Mouse (Mus musculus) kidney, postnatal 0 days (tissue): ENCODE results near the gene Nsmf. TPM values are rescaled to one million over a fixed set of nuclear protein-coding genes. Genes with fewer than 3 reads are reported as not detected.

ENCODE experiments used
- ATAC-seq: fragments of 200-750 bp; cut with Nextera tagmentation; replicated peaks from 2 replicates; pipeline ENCODE4 v1.8.0; 2017; ENCODE audit warnings: low read depth, moderate number of reproducible peaks, moderate TSS enrichment, moderate library complexity; ENCODE audit not compliant: low FRiP score
- DNase-seq: peaks from one replicate; pipeline ENCODE4 v3.0.0-alpha.2; 2016; ENCODE audit warnings: low spot score
- H3K27ac ChIP-seq: fragments of 300-500 bp; sonication (generic); 2 replicates; pipeline ENCODE4 v1.5.1; 2014; ENCODE audit warnings: mild to moderate bottlenecking
- H3K27me3 ChIP-seq: fragments of 300-500 bp; sonication (generic); 2 replicates; pipeline ENCODE4 v1.6.1; 2014; ENCODE audit warnings: low read length, mixed read lengths; ENCODE audit not compliant: insufficient read depth
- H3K36me3 ChIP-seq: fragments of 300-500 bp; sonication (generic); 2 replicates; pipeline ENCODE4 v1.6.1; 2014; ENCODE audit warnings: low read length, mixed read lengths; ENCODE audit not compliant: insufficient read depth
- H3K4me1 ChIP-seq: fragments of 300-500 bp; sonication (generic); replicated peaks from 2 replicates; pipeline ENCODE4 v1.6.1; 2014; ENCODE audit warnings: antibody characterized with exemption, low read length, mixed read lengths; ENCODE audit not compliant: insufficient read depth
- H3K4me2 ChIP-seq: fragments of 300-500 bp; sonication (generic); 2 replicates; pipeline ENCODE4 v1.6.1; 2014; ENCODE audit warnings: mild to moderate bottlenecking, low read length, moderate library complexity, mixed read lengths
- H3K4me3 ChIP-seq: fragments of 300-500 bp; sonication (generic); replicated peaks from 2 replicates; pipeline ENCODE4 v1.5.1; 2014; ENCODE audit warnings: low read depth, low read length
- H3K9ac ChIP-seq: fragments of 300-500 bp; sonication (generic); 2 replicates; pipeline ENCODE4 v1.6.1; 2014; ENCODE audit warnings: low read depth, low read length
- H3K9me3 ChIP-seq: fragments of 300-500 bp; sonication (generic); replicated peaks from 2 replicates; pipeline ENCODE4 v1.6.1; 2016; ENCODE audit warnings: low read length, inconsistent platforms, mixed read lengths
- CTCF ChIP-seq: IDR thresholded peaks from 2 replicates; pipeline ENCODE4 v1.5.1; 2016; ENCODE audit warnings: antibody characterized with exemption, low read depth, mild to moderate bottlenecking, moderate library complexity
- WGBS: fragments of 180-500 bp; shearing (Covaris S2); extraction: QIAGEN DNeasy Blood & Tissue Kit; methylation state at CpG from one replicate; pipeline ENCODE4 v1.1.7; 2014; 5-methylcytosine and 5-hydroxymethylcytosine counted together
- polyA plus RNA-seq: library from polyadenylated mRNA; unstranded; fragments of >200 nt; fragmentation: Nextera tagmentation; extraction: Ambion mirVana; gene quantifications from 2 replicates; pipeline ENCODE4 v1.2.1, GENCODE M21; 2015

Gene Nsmf
- polyA plus RNA-seq, 1 experiment from 2014 or later: 74.6 TPM

DNA sequence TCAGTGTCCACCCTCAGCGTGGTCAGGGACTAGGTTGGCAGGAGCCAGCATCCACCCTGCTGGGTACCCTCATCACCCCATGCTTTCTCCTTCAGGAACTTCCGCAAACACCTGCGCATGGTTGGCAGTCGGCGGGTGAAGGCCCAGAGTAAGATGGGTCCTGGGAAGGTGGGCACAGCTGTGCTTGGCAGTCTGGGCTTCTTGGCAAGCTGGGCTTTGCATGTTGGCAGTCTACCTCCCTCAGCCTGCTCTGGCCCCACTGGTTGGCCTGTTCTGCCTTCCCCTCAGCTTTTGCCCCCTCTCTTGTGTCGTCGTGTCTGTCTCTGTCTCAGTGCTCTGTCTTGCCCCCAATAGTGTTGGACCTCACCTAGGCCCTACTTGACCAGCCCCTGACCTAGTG lies 4.8 kb downstream of the Nsmf start:
- no peak overlapping the region for H3K9ac ChIP-seq
- H3K27ac ChIP-seq: no peak overlapping the region
- no peaks in the 10 kb centered on the region for H3K27me3 ChIP-seq
- no peak overlapping the region for H3K4me3 ChIP-seq
- WGBS: 97% methylated on average over 7 of the region's 7 CpGs
- no peaks in the 10 kb centered on the region for H3K9me3 ChIP-seq
- ATAC-seq: no peak
- 0 out of 2 replicates have a peak, but pooled peaks cover 16% of the 10 kb centered on the region for H3K36me3 ChIP-seq
- peaks cover 11% of the 10 kb centered on the region for H3K4me1 ChIP-seq
- H3K4me2 ChIP-seq: no peak overlapping the region
- DNase-seq: no peak
- TF ChIP-seq CTCF: no peak

DNA sequence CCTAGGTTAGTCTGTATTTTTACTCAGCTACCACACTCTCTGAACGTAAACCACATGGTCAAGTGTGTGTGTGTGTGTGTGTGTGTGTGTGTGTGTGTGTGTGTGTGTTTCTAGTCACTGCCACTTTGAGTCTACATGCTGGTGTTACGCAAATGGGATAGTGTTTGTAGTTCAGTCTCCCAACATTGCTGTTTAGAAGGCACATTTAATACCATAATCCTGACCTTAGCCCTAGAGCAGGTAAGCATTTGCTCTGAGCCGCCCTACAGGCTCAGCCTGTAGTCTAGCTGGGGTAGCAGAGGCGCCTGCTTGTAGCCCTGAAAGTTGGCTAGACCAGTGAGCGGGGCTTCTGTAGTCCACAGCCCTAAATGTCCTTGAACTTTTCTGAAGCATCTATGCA lies 9.4 kb downstream of the Nsmf start:
- 88% methylated on average over 5 of the region's 5 CpGs for WGBS
- no peak overlapping the region for H3K27ac ChIP-seq
- no peaks in the 10 kb centered on the region for H3K27me3 ChIP-seq
- H3K4me2 ChIP-seq: no peak overlapping the region
- TF ChIP-seq CTCF: no peak
- ATAC-seq (no peak), DNase-seq (no peak)
- H3K4me3 ChIP-seq: no peak overlapping the region
- no peaks in the 10 kb centered on the region for H3K9me3 ChIP-seq
- H3K36me3 ChIP-seq: 0 out of 2 replicates have a peak, but pooled peaks cover 14% of the 10 kb centered on the region
- no peaks in the 10 kb centered on the region for H3K4me1 ChIP-seq
- no peak overlapping the region for H3K9ac ChIP-seq

DNA sequence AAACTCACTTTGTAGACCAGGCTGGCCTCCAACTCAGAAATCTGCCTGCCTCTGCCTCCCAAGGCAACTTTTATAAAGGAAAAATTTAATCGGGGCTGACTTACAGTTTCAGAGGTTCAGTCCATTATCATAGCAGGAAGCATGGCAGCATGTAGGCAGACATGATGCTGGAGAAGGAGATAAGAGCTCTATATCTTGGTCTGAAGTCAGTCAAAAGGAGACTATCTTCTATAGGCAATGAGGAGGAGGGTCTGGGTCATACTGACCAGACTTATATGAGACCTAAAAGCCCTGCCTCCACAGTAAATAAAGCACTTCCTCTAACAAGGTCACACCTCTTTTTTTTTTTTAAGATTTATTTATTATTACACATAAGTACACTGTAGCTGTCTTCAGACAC lies 10.1 kb downstream of the Nsmf start:
- 91% methylated on average over 1 of the region's 1 CpGs for WGBS
- 0 out of 2 replicates have a peak, but pooled peaks cover 14% of the 10 kb centered on the region for H3K36me3 ChIP-seq
- H3K9ac ChIP-seq: no peak overlapping the region
- no peak overlapping the region for H3K4me2 ChIP-seq
- no peak for TF ChIP-seq CTCF
- H3K9me3 ChIP-seq: no peaks in the 10 kb centered on the region
- H3K4me3 ChIP-seq: no peak overlapping the region
- no peak for ATAC-seq
- H3K27ac ChIP-seq: no peak overlapping the region
- no peak for DNase-seq
- no peaks in the 10 kb centered on the region for H3K27me3 ChIP-seq
- H3K4me1 ChIP-seq: no peaks in the 10 kb centered on the region

DNA sequence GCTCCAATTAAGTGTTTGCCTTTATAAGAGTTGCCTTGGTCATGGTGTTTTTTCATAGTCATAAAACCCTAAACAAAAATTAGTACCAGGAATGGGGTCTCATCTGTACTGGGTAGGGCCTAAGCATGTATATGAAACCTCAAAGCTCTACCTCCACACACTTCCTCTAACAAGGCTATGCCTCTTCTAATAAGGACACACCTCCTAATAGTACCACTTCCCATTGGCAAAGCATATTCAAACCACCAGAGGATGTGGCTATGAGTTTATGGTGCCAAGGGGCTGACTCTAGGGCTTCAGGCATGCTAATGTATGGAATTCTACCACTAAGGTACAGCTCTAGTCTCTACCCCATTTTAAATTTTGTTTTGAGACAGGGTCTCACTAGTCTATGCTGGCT lies 11.4 kb downstream of the Nsmf start:
- Histone ChIP-seq H3K4me1 (no peaks in the 10 kb centered on the region), H3K9me3 (no peaks in the 10 kb centered on the region), H3K9ac (no peak overlapping the region), H3K27ac (no peak overlapping the region), H3K27me3 (no peaks in the 10 kb centered on the region), H3K36me3 (0 out of 2 replicates have a peak, but pooled peaks cover 12% of the 10 kb centered on the region), H3K4me2 (no peak overlapping the region), H3K4me3 (no peak overlapping the region)
- no peak for TF ChIP-seq CTCF
- ATAC-seq (no peak), DNase-seq (no peak)

DNA sequence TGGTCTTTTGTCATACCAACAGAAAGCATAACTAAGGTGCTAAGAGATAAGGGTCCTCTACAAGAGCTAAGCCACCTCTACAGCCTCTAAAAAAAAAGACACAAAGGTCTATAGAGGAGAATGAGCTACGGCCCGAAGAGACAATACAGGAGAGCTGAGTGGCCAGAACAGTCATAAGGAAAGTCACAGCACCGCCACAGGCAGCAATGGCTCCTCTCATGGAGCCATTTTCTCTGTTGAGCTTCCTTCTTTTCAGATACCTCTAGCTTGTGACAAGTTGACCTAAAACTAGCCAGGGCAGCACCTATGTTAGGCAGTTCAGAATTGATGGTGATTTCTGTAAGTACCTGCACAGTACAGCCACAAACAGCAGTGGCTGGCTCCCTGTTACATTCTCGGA lies 12.4 kb downstream of the Nsmf start:
- no peak for TF ChIP-seq CTCF
- Histone ChIP-seq H3K4me1 (no peaks in the 10 kb centered on the region), H3K4me2 (no peak overlapping the region), H3K27ac (no peak overlapping the region), H3K9ac (no peak overlapping the region), H3K27me3 (no peaks in the 10 kb centered on the region), H3K9me3 (no peaks in the 10 kb centered on the region), H3K4me3 (no peak overlapping the region), H3K36me3 (0 out of 2 replicates have a peak, but pooled peaks cover 2% of the 10 kb centered on the region)
- ATAC-seq (no peak), DNase-seq (no peak)
- WGBS: 82% methylated on average over 4 of the region's 4 CpGs

DNA sequence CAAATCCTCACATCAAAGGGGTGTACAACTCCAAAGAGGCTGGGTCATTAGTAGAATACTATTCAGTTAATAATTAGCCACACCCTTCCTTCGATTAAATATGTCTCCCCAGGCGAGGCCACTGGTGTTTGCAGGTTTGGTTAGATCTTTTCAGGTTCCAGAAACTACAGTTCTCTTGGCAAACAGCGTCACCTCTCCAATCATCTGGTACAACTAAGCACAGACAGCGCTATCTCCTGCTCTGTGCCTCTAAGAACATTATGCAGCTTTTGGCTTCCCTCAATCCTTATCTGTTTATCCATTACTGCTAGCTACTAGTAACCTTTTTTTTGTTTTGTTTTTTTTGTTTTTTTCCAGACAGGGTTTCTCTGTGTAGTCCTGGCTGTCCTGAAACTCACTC lies 15.4 kb downstream of the Nsmf start:
- DNase-seq (no peak), ATAC-seq (no peak)
- Histone ChIP-seq H3K4me1 (no peaks in the 10 kb centered on the region), H3K27me3 (no peaks in the 10 kb centered on the region), H3K4me2 (no peak overlapping the region), H3K36me3 (no peaks in the 10 kb centered on the region), H3K27ac (no peak overlapping the region), H3K9ac (no peak overlapping the region), H3K4me3 (no peak overlapping the region), H3K9me3 (no peaks in the 10 kb centered on the region)
- TF ChIP-seq CTCF: no peak
- WGBS: 61% methylated on average over 4 of the region's 4 CpGs

DNA sequence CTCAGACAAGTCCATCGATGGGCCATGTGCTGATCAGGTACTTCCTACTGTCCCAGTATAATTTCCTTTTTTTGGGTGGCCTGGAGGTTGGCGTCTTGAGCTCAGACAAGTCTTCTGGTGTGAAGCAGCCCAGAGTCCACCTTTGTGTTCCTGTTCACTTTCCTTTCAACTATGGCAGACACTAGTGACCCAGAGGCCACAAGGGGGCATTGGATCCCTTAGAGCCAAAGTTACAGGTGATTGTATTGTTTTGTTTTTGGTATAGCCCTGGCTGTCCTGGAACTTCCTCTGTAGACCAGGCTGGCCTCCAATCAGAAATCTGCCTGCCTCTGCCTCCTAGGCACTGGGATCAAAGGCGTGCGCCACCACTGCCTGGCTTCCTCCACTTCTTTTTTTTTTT lies 18.2 kb downstream of the Nsmf start:
- ATAC-seq: no peak
- peak; percentile 23; the same call in 1 of the 2 replicates for TF ChIP-seq CTCF
- Histone ChIP-seq H3K4me2 (no peak overlapping the region), H3K9me3 (no peaks in the 10 kb centered on the region), H3K27me3 (no peaks in the 10 kb centered on the region), H3K36me3 (no peaks in the 10 kb centered on the region), H3K9ac (no peak overlapping the region), H3K27ac (no peak overlapping the region), H3K4me3 (no peak overlapping the region), H3K4me1 (no peaks in the 10 kb centered on the region)
- DNase-seq: no peak
- 87% methylated on average over 4 of the region's 4 CpGs for WGBS
